Mouse (Mus musculus): ENCODE results near the gene D430042O09Rik. TPM values are rescaled to one million over a fixed set of nuclear protein-coding genes. Genes with fewer than 3 reads are reported as not detected.

Gene D430042O09Rik
- 17.3 and 17.9 TPM in 2 replicates for polyA plus RNA-seq (2012; rRNA removed)

DNA sequence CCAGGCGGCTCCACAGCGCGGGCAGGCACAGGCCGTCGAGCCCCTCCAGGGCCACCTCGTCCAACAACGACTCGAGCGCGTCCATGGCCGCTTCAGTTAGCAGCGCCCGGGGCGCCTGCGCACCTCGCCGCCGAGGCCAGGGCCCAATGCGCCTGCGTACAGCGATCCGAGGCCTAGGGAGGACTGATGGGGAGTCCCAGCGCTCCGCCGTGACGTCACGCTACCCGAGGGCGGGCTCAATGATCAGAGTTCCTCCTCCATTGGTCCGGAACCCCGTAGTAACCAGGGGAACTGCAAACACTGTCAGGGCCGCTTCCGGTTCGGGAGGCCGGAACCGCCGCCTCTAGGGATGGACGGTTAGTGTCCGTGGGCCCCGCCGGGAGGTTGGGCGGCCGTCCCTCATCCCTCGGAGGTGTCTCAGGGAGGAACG, at the start of gene D430042O09Rik, which contains the start of gene Gtf3c1:
Gene D430042O09Rik (plus strand): TSS at position 296 of the 430 bp plus-strand sequence.
Gene Gtf3c1 (minus strand): TSS at position 188 of the 430 bp plus-strand sequence.
- Histone ChIP-seq H3K4me1 (ENCODE audit: control insufficient read depth, insufficient read depth, low read length) (peaks cover 9% of the 10 kb centered on the region), H3K4me3 (ENCODE audit: insufficient read depth, low read length) (peak within 1 kb of the TSS; percentile 86), H3K27ac (ENCODE audit: insufficient read depth, low read length) (peak within 1 kb of the TSS; percentile 22; the same call in 1 of the 2 replicates)
- TF ChIP-seq POLR2A (IDR thresholded peaks at IDR 0.05; ENCODE audit: extremely low read depth, insufficient read depth, low read length) (peak; percentile 64; the same call in 1 of the 2 replicates), CTCF (IDR thresholded peaks at IDR 0.05; ENCODE audit: extremely low read depth, insufficient read depth, low read length) (no peak)

DNA sequence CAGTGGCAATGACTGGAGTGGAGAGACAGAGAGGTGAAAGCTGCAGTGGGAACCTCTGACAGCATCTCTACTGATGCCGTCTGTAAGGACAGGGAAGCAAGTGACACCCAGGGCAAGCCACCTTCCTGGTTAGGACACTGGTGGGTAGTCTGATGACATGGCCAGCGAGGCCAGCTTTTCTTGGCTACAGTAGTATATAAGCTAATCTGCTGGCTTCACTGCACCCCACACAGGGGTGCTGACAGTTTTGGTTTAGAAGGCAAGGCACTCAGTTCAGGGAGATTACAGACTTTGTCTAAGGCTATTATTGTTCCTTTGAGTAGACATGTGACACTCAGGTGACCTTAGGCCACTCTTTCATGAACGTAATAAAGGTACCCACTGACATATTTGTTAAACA, 44.0 kb upstream of the D430042O09Rik start:
- TF ChIP-seq CTCF (IDR thresholded peaks at IDR 0.05; ENCODE audit: extremely low read depth, insufficient read depth, low read length) (no peak), POLR2A (IDR thresholded peaks at IDR 0.05; ENCODE audit: extremely low read depth, insufficient read depth, low read length) (no peak)
- no peak overlapping the region for H3K4me3 ChIP-seq (ENCODE audit: insufficient read depth, low read length)
- H3K4me1 ChIP-seq (ENCODE audit: control insufficient read depth, insufficient read depth, low read length), result no peaks in the 10 kb centered on the region
- H3K27ac ChIP-seq (ENCODE audit: insufficient read depth, low read length), result no peak overlapping the region

DNA sequence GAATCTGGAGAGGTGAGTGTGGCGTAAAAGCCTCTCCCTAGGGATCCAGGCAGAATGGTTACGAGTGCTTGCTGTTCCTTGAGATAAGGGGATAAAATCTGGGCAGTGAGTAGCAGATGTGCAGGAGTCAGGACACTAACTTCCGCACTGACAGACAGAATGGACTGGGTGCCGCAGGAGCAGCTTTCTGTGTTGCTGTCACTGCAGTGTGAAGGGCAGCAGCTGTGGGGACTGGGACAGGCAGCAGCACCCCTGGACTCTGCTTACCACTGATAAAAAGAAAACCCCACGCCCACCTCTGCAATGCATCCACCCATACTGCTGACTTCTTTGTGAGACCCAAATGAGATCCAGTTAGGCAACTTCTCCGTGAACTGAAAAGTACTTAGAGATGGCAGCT, 36.8 kb upstream of the D430042O09Rik start:
- TF ChIP-seq POLR2A (IDR thresholded peaks at IDR 0.05; ENCODE audit: extremely low read depth, insufficient read depth, low read length) (no peak), CTCF (IDR thresholded peaks at IDR 0.05; ENCODE audit: extremely low read depth, insufficient read depth, low read length) (no peak)
- no peak overlapping the region for H3K4me3 ChIP-seq (ENCODE audit: insufficient read depth, low read length)
- H3K27ac ChIP-seq (ENCODE audit: insufficient read depth, low read length), result no peak overlapping the region
- H3K4me1 ChIP-seq (ENCODE audit: control insufficient read depth, insufficient read depth, low read length), result no peaks in the 10 kb centered on the region

DNA sequence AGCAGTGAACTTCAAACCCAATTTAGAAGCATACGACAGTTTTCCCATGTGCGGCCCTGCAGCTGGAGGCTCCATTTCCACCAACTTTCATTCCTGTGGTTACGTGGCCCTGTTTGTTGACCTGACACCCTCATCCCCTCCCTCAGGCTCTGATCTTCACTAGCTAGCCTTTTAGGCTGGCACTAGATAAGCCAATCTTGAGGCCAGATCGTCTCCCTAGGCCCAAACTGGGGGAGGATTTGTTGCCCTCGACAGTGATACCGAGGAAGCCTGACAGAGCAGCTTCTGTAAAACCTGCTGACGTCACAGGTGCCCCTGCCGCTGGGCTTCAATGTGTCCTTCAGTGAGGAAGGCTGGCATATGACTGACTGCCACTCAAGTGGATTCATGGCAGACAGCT, 36.3 kb upstream of the D430042O09Rik start:
- no peaks in the 10 kb centered on the region for H3K4me1 ChIP-seq (ENCODE audit: control insufficient read depth, insufficient read depth, low read length)
- no peak for TF ChIP-seq POLR2A (IDR thresholded peaks at IDR 0.05; ENCODE audit: extremely low read depth, insufficient read depth, low read length)
- TF ChIP-seq CTCF (IDR thresholded peaks at IDR 0.05; ENCODE audit: extremely low read depth, insufficient read depth, low read length), result no peak
- no peak overlapping the region for H3K27ac ChIP-seq (ENCODE audit: insufficient read depth, low read length)
- no peak overlapping the region for H3K4me3 ChIP-seq (ENCODE audit: insufficient read depth, low read length)

DNA sequence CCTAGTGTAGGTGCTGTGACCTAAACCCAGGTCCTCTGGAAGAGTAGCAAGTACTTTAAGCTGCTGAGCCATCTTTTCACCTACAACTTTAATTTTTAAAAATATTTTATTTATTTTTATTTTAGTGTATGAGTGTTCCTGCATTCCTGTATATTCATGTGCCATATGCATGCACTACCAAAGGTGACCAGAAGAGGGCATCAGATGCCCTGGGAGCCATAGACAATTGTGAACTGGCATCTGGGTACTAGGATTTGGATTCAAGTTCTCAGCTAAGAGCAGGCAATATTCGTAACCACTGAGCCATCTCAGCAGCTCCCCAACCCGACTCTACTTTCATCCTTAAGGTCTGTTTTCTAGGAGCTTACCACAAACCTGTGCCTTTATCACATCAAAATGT, 32.8 kb upstream of the D430042O09Rik start:
- TF ChIP-seq CTCF (IDR thresholded peaks at IDR 0.05; ENCODE audit: extremely low read depth, insufficient read depth, low read length) (peak; percentile 64), POLR2A (IDR thresholded peaks at IDR 0.05; ENCODE audit: extremely low read depth, insufficient read depth, low read length) (no peak)
- Histone ChIP-seq H3K4me3 (ENCODE audit: insufficient read depth, low read length) (no peak overlapping the region), H3K27ac (ENCODE audit: insufficient read depth, low read length) (no peak overlapping the region)

DNA sequence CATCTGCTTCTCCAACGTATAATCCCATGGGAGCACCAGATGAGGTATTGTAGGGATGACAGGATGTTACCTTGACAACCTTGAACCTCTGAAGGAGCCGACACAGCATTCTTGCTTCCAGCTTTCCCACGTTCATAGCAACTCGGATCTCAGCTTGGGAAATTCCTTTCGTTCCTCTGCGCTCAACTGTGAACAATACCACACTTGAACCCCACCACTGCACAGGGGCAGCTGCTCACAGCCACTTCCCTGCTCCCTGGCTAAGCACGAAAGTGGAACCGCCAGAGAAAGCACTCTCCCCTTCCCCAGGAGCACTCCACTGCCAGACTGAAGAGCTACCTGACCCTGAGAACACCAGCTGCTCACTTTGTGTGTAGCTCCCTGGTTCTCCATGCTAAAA, 28.9 kb upstream of the D430042O09Rik start:
- Histone ChIP-seq H3K4me1 (ENCODE audit: control insufficient read depth, insufficient read depth, low read length) (no peaks in the 10 kb centered on the region), H3K4me3 (ENCODE audit: insufficient read depth, low read length) (no peak overlapping the region), H3K27ac (ENCODE audit: insufficient read depth, low read length) (no peak overlapping the region)
- TF ChIP-seq POLR2A (IDR thresholded peaks at IDR 0.05; ENCODE audit: extremely low read depth, insufficient read depth, low read length) (no peak), CTCF (IDR thresholded peaks at IDR 0.05; ENCODE audit: extremely low read depth, insufficient read depth, low read length) (no peak)

More for the DNA sequence above, 32.8 kb upstream of the D430042O09Rik start:
- H3K4me1 ChIP-seq (ENCODE audit: control insufficient read depth, insufficient read depth, low read length), result no peaks in the 10 kb centered on the region

DNA sequence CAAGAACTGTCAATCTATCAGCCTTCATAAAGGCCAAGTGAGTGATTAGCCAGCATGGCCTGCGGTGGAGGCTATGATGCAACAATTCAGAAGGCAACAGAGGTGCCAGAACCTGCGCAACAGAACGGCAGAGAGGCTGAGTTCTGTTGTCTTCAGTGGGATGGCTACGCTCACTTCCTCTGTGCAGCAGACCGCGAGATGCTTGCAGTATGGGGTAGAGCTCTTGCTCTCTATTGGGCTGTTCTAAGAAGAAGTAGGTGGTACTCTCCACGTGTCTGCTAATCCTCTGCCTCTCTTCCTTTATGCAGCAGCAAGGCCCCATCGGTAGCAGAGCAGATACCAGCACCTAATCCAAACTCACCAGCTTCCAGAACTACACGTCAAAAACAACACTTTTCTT, 27.8 kb upstream of the D430042O09Rik start:
- Histone ChIP-seq H3K4me1 (ENCODE audit: control insufficient read depth, insufficient read depth, low read length) (no peaks in the 10 kb centered on the region), H3K27ac (ENCODE audit: insufficient read depth, low read length) (no peak overlapping the region), H3K4me3 (ENCODE audit: insufficient read depth, low read length) (no peak overlapping the region)
- TF ChIP-seq POLR2A (IDR thresholded peaks at IDR 0.05; ENCODE audit: extremely low read depth, insufficient read depth, low read length) (0 out of 2 replicates have a peak, but pooled peaks have one; percentile 13), CTCF (IDR thresholded peaks at IDR 0.05; ENCODE audit: extremely low read depth, insufficient read depth, low read length) (no peak)

DNA sequence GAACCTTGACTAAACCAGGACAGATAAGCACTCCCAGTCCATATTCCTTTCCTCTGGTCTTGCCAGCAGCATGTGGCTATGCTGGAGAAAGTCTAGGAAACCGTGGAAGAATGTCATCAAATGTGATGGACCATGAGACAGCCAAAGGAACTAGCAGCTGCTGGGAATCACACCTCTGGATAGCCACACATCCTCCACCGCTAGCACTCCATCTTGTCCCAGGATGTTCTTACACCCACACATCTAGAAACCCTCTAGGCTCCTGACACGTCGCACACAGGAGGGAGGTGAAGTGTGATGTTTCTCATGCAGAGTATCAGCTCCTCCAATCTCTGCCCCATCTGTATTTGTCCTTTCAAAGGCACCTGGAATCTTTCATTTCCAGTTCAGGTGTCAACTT, 17.2 kb upstream of the D430042O09Rik start:
- H3K4me3 ChIP-seq (ENCODE audit: insufficient read depth, low read length), result no peak overlapping the region
- TF ChIP-seq CTCF (IDR thresholded peaks at IDR 0.05; ENCODE audit: extremely low read depth, insufficient read depth, low read length), result no peak
- H3K27ac ChIP-seq (ENCODE audit: insufficient read depth, low read length), result no peak overlapping the region

DNA sequence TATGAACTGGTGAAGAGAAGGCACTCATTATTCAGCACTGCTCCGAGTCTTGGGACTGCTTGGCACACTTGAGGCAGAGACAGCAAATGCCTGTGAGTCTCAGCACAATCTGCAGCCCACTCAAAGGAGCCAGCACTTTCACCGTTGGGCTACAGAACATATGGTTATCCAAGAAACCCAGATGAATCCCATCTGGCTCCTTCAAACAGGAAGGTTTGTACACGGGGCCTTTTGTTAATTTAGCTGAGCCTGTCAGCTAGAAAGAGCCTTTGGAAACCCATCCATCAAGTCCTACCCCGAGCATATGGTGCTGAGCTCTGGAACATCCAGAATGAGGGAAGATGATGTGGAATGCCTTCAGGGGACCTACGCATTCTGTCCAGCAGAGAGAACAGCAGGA, 13.6 kb upstream of the D430042O09Rik start:
- Histone ChIP-seq H3K4me3 (ENCODE audit: insufficient read depth, low read length) (no peak overlapping the region), H3K4me1 (ENCODE audit: control insufficient read depth, insufficient read depth, low read length) (peaks cover 9% of the 10 kb centered on the region), H3K27ac (ENCODE audit: insufficient read depth, low read length) (0 out of 2 replicates have a peak overlapping the region, but pooled peaks have one; percentile 38)
- TF ChIP-seq CTCF (IDR thresholded peaks at IDR 0.05; ENCODE audit: extremely low read depth, insufficient read depth, low read length) (no peak), POLR2A (IDR thresholded peaks at IDR 0.05; ENCODE audit: extremely low read depth, insufficient read depth, low read length) (no peak)

More for the DNA sequence above, 17.2 kb upstream of the D430042O09Rik start:
- peaks cover 10% of the 10 kb centered on the region for H3K4me1 ChIP-seq (ENCODE audit: control insufficient read depth, insufficient read depth, low read length)

DNA sequence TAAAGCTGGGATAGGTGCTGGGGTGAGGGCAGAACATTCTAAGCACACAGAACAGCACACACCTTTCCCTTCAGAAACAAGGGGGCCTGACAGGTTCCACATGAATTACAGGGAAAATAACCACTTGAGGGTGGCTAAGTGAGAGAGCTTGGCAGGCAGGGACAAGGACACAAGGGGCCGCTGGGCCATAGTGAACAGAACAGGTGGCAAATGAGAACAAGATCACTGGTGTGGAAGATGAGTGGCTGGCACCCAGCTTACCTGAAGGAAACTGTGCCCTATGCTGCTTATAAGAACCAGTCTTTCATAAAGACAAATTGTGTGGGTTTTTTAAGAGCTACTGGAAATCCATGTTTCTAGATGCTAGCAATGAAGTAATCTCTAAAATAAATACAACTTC, 4.9 kb upstream of the D430042O09Rik start:
- TF ChIP-seq CTCF (IDR thresholded peaks at IDR 0.05; ENCODE audit: extremely low read depth, insufficient read depth, low read length) (no peak), POLR2A (IDR thresholded peaks at IDR 0.05; ENCODE audit: extremely low read depth, insufficient read depth, low read length) (no peak)

More for the DNA sequence above, 4.9 kb upstream of the D430042O09Rik start:
- no peak overlapping the region for H3K27ac ChIP-seq (ENCODE audit: insufficient read depth, low read length)
- peaks cover 7% of the 10 kb centered on the region for H3K4me1 ChIP-seq (ENCODE audit: control insufficient read depth, insufficient read depth, low read length)
- no peak overlapping the region for H3K4me3 ChIP-seq (ENCODE audit: insufficient read depth, low read length)

Measured in cortical plate, adult 2 months (tissue).